ENCODE assay signal across 15 mouse cellular contexts in the genomic region with DNA sequence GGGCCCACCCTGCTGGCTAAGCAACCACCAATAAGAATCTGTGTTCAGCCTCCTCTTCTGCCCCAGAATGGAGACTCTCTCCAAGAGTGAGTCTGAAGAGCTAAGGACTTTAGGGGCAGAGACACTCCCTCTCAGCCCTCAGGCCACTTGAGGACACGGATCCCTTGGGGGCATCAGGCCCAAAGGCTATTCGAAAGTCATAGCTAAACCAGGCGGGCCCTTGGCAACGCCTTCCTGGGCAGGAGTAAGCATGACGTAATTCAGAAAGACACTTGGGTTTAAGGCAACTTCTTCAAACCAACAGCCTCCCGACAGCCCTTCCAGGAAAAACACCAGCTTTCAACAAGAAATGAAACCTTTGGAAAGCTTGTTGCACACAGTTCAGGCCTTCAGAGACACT.
DNase-seq lines count a peak whose midpoint lies in the region; TF ChIP-seq lines count a peak whose summit lies in the region.
"Had no signal": no experiment of that assay in that cellular context is flagged by ENCODE, and none has a peak within 500 bp of the region (broad histone marks: within the 10 kb centered on the region; RNA-seq: fewer than 3 reads in every experiment).

No protein-coding gene starts in this region.

- H3K4me3 ChIP-seq in heart, embryonic 10.5 days: no peak overlapping the region
- H3K4me3 ChIP-seq in CH12.LX (replicated peaks in 1 of 3; ENCODE audit: low read depth in 2 of 3, low read length in 2 of 3, poor library complexity in 1 of 3): no peak overlapping the region
- H3K4me3 ChIP-seq: hindbrain, embryonic 10.5 days; neural tube, embryonic 12.5 days had no signal

- peaks cover 3% of the 10 kb centered on the region; the same call in 1 of the 2 replicates for H3K27me3 ChIP-seq in heart, embryonic 10.5 days (ENCODE audit: insufficient read depth, poor library complexity, severe bottlenecking)
- no peaks in the 10 kb centered on the region for H3K27me3 ChIP-seq in CH12.LX (replicated peaks)
- H3K27me3 ChIP-seq: neural tube, embryonic 12.5 days had no signal

- no peak overlapping the region for H3K4me2 ChIP-seq in CH12.LX (ENCODE audit: insufficient read depth, low read depth, poor library complexity, severe bottlenecking)
- H3K4me2 ChIP-seq: neural tube, embryonic 12.5 days had no signal

- intact Hi-C loops in heart, postnatal 10 days (cut with DNase I): no loop called here

- TF ChIP-seq POLR2A in CH12.LX (IDR thresholded peaks at IDR 0.05; ENCODE audit: low read depth, low read length): no peak

- no peak for TF ChIP-seq CTCF in CH12.LX (conservative IDR thresholded peaks at IDR 0.05 in 1 of 2, IDR thresholded peaks at IDR 0.05 in 1 of 2; ENCODE audit: low read depth in 2 of 2, low read length in 2 of 2)

- no peaks in the 10 kb centered on the region for H3K79me2 ChIP-seq in CH12.LX (replicated peaks; ENCODE audit: control insufficient read depth, extremely low read depth, insufficient read depth, poor library complexity, severe bottlenecking)

- in situ Hi-C loops in CH12.LX (cut with MboI; ENCODE audit: low pct_ligation_motif_present, low pct_unique_long_range_greater_than_20kb, low sequenced_read_pairs): no loop called here

- TF ChIP-seq RAD21 in CH12.LX (IDR thresholded peaks at IDR 0.05; ENCODE audit: low read depth, low read length): no peak

- TF ChIP-seq EP300 in CH12.LX (IDR thresholded peaks at IDR 0.05; ENCODE audit: low read length): peak; percentile 10; the same call in 1 of the 2 replicates

- DNase-seq in heart, adult 18-20 months: peak; percentile 62 to 78
- no peak for DNase-seq in heart, embryonic 10.5 days (ENCODE audit: low spot score)
- DNase-seq in CH12.LX (ENCODE audit: extremely low read depth): no peak
- DNase-seq in gastrocnemius, adult 18-20 months (ENCODE audit: low spot score): peak; percentile 66
- DNase-seq in heart, postnatal 10 days: peak; percentile 73 to 77
- DNase-seq in urinary bladder, adult 2 months (ENCODE audit: low spot score): no peak
- DNase-seq in thymus, postnatal 10 days (ENCODE audit: low spot score in 2 of 2): no peak
- no peak for DNase-seq in kidney, postnatal 4 days
- DNase-seq: cerebellum, postnatal 25 days; retina, postnatal 1 day; thymus, postnatal 4 days had no signal

- no peak overlapping the region for H3K9ac ChIP-seq in CH12.LX (ENCODE audit: insufficient read depth, low read depth)
- H3K9ac ChIP-seq: neural tube, embryonic 12.5 days had no signal

- H3K4me1 ChIP-seq in heart, embryonic 10.5 days: peaks cover 16% of the 10 kb centered on the region
- H3K4me1 ChIP-seq in CH12.LX (ENCODE audit: control insufficient read depth in 1 of 2, insufficient read depth in 2 of 2): peaks cover 0 to 15% of the 10 kb centered on the region in 2 experiments; a peak in 3 of 4 replicates

- WGBS in heart, embryonic 10.5 days: 83% methylated on average over 6 of the region's 6 CpGs

- H3K36me3 ChIP-seq in heart, embryonic 10.5 days: no peaks in the 10 kb centered on the region
- no peaks in the 10 kb centered on the region for H3K36me3 ChIP-seq in CH12.LX (replicated peaks in 1 of 2; ENCODE audit: control insufficient read depth in 1 of 2, insufficient read depth in 1 of 2, low read length in 1 of 2)
- H3K36me3 ChIP-seq: G1E; hindbrain, embryonic 10.5 days; neural tube, embryonic 12.5 days had no signal

- no peak overlapping the region for H3K27ac ChIP-seq in heart, embryonic 10.5 days
- H3K27ac ChIP-seq in CH12.LX (ENCODE audit: insufficient read depth, low read depth): no peak overlapping the region
- H3K27ac ChIP-seq: hindbrain, embryonic 10.5 days; kidney, postnatal 0 days; neural tube, embryonic 12.5 days had no signal

- dilution Hi-C loops in CH12.LX (cut with MboI; ENCODE audit: extremely low pct_ligation_motif_present, extremely low pct_unique_long_range_greater_than_20kb, low sequenced_read_pairs): no loop called here

- H3K9me3 ChIP-seq in heart, embryonic 10.5 days: no peaks in the 10 kb centered on the region
- H3K9me3 ChIP-seq in CH12.LX (replicated peaks; ENCODE audit: low read length): no peaks in the 10 kb centered on the region
- H3K9me3 ChIP-seq: hindbrain, embryonic 10.5 days; neural tube, embryonic 12.5 days had no signal

TF ChIP-seq in CH12.LX, 34 proteins besides CTCF, POLR2A, EP300 and RAD21:
- TF ChIP-seq PAX5 (IDR thresholded peaks at IDR 0.05; ENCODE audit: low read length) (no peak), SMC3 (IDR thresholded peaks at IDR 0.05; ENCODE audit: low read depth, low read length) (no peak), ZKSCAN1 (IDR thresholded peaks at IDR 0.05; ENCODE audit: borderline replicate concordance, low read depth, low read length) (no peak), JUN (IDR thresholded peaks at IDR 0.05; ENCODE audit: insufficient read depth, low read depth, low read length) (peak; percentile 66), JUND (conservative IDR thresholded peaks at IDR 0.05; ENCODE audit: low read depth, low read length) (peak; percentile 63), HCFC1 (IDR thresholded peaks at IDR 0.05; ENCODE audit: low read depth, low read length) (no peak), ZMIZ1 (IDR thresholded peaks at IDR 0.05; ENCODE audit: low read depth, low read length) (no peak), E2F4 (IDR thresholded peaks at IDR 0.05; ENCODE audit: insufficient replicate concordance, low read depth, low read length) (no peak), MYC (IDR thresholded peaks at IDR 0.05; ENCODE audit: low read depth, low read length) (no peak), GABPA (IDR thresholded peaks at IDR 0.05; ENCODE audit: insufficient replicate concordance, low read depth, low read length) (no peak), IRF4 (IDR thresholded peaks at IDR 0.05; ENCODE audit: low read depth, low read length) (peak; percentile 78), USF2 (conservative IDR thresholded peaks at IDR 0.05; ENCODE audit: low read depth, low read length) (no peak), ETS1 (conservative IDR thresholded peaks at IDR 0.05; ENCODE audit: low read depth, low read length) (0 out of 2 replicates have a peak, but pooled peaks have one; percentile 15)

Comparison
In these comparisons a context has a peak if more than half of its experiments do, and no peak if none do; other contexts are left out.
1. DNase-seq: peak in heart, adult 18-20 months (2 of 2), gastrocnemius, adult 18-20 months (single experiment) and heart, postnatal 10 days (2 of 2); none in heart, embryonic 10.5 days (single experiment), CH12.LX (single experiment), urinary bladder, adult 2 months (single experiment), thymus, postnatal 10 days (0 of 2) and kidney, postnatal 4 days (0 of 2).